Mouse (Mus musculus) kidney, adult 11 months (tissue): ENCODE measurements at regions not wholly inside any gene's neighbourhood (a gene's known extent, or its start where the extent isn't known, plus 50 kb on each side); places are given as distances from the start of the nearest gene placed in this dataset.

Experiments
- DNase-seq: peaks from one replicate; pipeline ENCODE4 v3.0.0; 2022

DNA sequence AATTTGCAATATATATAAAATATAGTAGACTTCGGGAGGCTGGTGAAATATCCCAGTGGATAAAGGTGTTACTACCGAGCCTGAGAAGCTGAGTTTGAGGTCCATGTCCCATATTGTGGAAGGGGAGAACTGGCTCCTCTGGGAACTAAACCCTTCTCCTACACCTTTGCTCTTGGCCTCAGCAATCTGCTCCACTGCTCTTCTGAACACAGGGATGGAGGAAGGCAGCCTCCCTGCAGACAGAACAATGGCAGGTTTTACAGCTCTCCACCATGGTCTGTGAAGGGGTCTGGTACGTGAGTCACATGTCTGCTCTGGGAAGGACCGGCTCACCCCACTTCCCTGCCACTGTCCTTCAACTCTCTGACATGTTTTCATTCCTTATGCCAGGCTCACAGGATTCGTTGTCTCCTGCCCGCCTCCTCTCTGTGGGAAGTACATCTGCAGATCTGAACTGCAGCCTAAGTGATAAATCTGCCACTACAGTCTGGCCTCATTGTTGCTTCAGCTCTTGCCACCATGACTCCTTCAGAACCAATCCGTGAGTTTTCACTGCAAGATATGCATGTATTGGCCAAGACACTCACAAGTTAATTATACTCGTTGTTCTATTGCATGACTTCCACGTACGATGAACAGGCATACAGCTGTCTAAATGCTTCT lies 220.0 kb upstream of the Gm9767 start:
- DNase-seq = no peak

DNA sequence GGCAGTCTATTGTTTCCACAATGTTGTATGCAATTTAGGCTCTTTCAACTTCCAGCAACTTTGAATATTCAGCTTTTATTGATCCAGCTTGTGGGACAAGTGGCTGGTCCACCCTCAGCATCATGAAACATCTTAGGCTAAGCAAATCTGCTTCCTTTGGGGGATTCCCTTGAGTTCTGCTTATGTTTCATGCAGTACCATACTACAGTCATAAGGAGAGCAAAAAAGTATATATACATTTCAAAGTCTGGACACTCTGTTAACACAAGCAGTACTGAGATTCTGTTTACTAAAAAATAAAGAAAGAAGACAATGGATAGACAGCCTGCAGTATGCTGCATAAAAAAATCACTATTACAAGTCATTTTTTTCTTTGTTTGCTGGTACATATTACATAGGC lies 233.7 kb upstream of the Gm9767 start:
- DNase-seq = no peak

DNA sequence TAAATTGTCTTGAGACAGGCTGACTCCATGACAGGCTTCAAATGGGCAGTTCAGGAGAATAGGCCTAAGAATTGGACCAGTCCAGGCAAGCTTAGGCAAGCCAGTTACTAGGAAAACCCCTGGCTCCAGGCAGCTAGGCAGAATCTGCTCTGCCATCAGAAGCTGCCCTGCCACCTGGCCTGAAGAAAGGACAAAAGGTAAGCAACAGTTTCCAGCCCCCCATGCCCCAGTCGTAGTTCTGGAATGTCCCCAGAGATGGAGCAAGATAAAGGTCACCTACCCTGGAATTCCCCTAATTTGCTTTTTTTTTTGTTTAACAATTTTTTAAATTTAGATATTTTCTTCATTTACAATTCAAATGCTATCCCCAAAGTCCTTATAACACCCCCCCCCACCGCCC lies 248.8 kb upstream of the Gm9767 start:
- no peak for DNase-seq

- DNase-seq = no peak
These were observed 268.2 kb upstream of the Smlr1 start for GRCm38 (mm10) chr10:25804223-25804622.

DNA sequence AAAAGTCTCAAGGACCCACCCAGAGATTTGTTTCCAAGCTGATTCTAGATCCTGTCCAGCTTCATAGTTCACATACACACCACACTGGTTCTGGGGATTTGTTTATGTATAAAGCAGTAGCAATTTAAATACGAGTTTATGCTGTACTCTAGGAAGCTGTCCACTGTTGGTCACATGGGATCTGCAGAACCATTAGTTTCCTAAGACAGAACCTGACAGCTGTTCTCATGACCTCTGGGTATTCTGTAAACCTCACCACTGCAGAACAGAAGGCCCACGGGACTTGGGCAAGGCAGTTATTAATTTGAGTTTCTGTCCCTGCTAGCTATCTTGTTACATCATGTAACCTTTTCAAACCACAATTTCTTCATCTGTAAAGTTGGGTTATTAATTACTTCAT lies 265.4 kb upstream of the Smlr1 start:
- DNase-seq = no peak

DNA sequence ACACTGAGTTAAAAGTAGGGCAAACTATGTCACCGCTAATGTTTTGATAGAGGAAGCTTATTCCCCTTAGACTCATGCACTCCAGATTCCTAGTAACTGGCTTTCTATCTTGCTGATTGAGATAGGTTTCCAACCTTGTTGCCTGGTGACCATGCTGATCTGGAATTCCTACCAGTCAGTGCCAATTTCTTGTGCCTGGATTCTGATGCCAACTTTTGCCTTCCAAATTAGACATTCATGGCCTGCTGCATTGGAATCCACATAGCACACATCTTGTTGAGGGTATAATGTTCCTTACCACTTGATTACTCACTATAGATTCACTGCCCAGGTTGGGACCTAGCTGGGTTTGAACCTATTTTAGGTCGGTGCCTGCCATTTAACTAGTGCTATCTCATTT lies 262.8 kb upstream of the Smlr1 start:
- no peak for DNase-seq

DNA sequence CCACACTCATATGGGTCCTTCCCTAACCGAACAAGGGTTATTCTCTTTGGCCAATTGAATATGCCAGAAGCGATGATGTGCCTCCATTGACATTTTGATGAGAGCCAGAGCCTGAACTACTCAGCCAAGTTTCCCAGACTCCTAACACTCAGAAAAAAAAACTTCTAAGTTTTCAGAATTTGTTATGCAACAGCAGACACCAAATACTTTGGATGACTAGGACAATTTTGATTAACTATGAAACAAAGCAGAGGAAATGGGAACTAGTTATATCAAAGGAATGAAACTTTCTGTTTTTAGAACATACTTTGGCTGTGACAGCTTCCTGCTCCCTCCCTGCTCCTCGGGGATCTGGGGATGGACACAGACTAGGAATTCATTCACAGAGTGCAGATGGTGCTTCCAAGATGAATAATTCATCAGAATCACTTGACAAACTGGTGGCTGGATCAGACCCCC lies 254.3 kb upstream of the Smlr1 start:
- no peak for DNase-seq

GRCm38 (mm10) chr10:25788660-25789059 lies 252.6 kb upstream of the Smlr1 start:
- DNase-seq = no peak

DNA sequence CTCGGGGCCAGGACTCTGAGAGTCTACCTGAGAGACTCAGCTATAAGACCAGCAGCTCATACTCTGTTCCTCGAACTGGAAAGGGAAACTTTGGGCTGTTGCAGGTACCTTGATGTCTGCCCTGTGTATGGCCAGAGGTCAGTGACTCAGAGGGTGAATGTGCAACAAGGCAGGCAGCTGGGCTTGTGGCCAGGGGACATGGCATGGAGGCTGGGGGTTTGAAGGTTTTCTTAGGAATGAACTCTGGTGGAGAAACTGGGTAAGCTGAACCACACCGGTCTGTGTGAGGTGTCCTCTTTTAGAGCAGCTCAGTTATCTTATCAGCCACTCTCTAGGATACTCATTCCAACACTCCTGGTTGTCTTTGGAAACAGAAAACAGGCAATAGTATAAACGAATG lies 251.9 kb upstream of the Smlr1 start:
- DNase-seq = no peak

GRCm38 (mm10) chr10:25783861-25784260 lies 247.8 kb upstream of the Smlr1 start:
- no peak for DNase-seq

- no peak for DNase-seq
These were observed 243.4 kb upstream of the Smlr1 start for GRCm38 (mm10) chr10:25779476-25779875.

DNA sequence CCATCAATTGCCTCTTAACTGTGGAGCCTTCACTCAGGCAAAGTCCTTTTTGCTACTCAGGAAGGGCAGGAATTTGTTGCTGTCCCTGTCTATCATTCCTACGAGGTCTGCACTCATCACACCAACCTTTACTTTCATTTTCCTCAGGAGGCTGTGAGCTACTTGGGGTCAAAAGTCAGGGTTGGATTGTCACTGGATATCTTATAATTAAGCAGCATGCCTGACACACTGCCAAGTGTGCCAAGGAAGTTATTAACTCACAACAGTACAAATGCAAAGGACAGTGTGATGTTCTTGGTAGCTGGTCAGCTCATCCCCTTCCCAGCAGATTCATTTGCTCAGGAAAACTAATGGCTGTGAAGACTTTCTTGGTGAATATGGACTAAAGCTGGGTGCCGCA lies 241.7 kb upstream of the Smlr1 start:
- peak; percentile 63 for DNase-seq

DNA sequence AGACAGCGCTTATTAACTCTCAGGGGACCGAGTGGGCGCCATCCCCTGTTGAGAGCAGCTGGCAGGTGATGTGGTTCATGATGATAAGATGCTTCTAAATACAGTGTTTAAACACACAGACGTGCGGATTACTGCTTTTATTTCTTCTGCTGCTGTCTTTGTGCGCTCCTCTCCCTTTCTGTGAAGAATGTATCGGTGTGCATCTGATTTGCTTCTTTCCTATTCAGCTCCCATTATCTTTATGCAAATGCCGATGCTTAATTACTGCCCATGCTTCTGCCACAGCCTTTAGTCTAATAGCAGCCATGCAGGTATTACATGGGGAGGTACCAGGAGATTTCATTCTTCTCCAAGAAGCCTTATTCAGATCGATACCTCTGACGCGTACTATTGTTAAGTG lies 240.6 kb upstream of the Smlr1 start:
- DNase-seq = no peak

- DNase-seq = no peak
These were observed 234.0 kb upstream of the Smlr1 start for GRCm38 (mm10) chr10:25770051-25770450.

GRCm38 (mm10) chr10:25768456-25768855 lies 232.4 kb upstream of the Smlr1 start:
- no peak for DNase-seq

- no peak for DNase-seq
These were observed 218.2 kb upstream of the Smlr1 start for GRCm38 (mm10) chr10:25754300-25754699.

GRCm38 (mm10) chr10:25742678-25743077 lies 206.6 kb upstream of the Smlr1 start:
- DNase-seq = no peak

DNA sequence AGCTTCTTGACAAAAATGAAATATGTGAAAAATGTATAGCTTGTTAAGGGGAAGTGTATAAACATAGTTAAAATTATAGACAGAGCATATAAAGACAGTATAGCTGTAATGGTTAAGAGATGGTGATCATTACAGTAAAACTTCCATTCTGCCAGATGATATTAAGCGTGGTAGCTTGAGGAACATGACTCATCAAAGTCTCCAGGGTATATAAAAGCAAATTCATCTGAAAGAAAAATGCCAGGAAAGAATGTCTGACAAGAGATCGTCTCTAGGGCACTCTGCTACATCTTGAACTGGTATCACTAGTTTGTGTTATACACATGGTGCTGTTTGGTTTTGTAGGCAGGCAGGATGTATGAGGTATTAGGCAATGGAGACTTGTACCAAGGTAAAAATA lies 204.9 kb upstream of the Smlr1 start:
- DNase-seq = no peak

DNA sequence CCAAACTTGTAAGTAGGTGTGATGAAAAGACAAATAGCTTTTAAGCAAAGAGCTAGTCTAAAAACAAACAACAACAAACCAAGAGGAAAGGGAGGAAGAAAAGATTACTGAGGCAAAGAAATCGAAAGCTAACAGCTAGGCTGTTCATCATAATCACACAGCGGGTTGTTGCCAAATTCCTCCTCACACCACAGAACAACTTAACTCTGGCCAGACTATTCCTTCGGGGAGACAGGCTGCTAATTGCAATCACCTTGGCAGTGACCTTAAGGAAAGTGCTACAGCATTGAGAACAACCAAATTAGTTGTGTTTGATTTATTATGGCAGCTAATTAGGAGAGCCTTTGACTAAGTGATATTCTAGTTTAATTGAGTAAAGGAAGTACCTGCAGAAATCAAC lies 194.4 kb upstream of the Smlr1 start:
- no peak for DNase-seq

DNA sequence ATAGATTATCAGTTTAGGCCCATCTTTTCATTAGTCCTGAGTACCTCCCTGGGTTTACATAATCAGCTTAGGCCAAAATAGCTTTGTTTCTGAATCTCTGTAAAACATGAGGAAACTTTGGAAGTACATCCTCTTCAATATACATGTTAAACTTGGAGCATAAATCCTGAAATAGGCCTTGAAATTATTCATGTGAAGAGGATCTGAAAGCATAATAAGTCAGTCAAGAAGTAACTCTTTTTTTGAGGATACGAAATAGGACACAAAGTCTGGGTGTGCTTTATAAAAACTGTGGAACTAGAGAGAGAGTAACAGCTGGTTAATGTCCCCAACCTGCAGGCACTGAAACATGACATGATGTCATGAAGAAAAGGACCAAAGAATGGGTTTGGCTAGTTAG lies 187.9 kb upstream of the Smlr1 start:
- DNase-seq = no peak

DNA sequence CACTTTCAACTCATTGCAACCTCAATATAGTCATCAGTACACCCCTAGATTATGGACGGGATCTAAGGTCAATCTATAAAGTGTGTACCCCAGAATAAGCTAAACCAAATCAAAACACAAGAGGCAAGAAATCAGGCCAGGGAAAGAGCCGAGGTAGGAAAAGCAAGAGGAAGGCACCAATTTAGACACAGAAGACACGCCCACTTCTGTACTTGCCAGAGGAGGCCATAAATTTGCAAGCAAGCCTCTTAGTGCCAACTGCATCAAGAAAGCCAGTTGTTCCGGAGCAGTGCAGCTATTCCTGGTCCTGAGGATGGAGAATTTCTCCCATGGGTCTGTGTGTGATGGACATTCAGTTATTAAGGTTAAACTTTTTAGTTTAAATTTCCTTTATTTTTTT lies 179.7 kb upstream of the Smlr1 start:
- no peak for DNase-seq

DNA sequence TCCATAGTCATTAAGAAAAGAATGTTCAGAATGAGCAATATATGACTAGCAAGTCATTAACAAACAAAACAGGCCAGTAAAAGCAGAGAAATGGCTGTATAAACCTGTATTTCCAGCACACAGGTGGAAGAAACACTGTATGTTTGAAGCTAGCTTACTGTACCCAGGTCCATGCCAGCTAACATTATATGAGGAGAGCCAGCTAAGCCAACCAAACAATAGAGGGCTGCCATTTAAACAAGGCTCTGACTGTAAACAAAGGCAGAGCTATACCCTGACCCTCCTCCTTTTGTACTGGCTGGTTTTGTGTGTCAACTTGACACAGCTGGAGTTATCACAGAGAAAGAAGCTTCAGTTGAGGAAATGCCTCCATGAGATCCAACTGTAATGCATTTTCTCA lies 178.6 kb upstream of the Smlr1 start:
- DNase-seq = no peak

GRCm38 (mm10) chr10:25714041-25714440 lies 178.0 kb upstream of the Smlr1 start:
- DNase-seq = no peak

DNA sequence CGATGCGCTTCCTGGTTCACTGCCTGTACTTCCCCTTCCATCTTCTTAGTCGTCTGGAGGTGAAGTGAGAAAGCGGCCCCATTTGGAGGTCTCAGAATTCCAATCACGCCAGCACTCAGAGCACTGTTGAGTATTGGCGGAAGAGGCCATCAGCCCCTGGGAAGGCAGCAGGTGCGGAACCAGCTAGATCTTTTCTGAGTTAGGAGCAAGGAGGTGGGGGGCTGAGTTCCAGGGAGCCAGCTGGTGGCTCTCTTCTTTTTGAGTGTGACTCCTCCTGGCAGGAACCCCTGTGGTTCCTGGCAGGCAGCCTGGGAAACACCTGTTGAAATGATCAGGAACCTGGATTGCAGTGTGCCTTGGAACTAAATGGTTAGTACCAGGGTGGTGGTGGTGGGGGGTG lies 171.9 kb upstream of the Smlr1 start:
- DNase-seq = no peak

- no peak for DNase-seq
These were observed 166.1 kb upstream of the Smlr1 start for GRCm38 (mm10) chr10:25702146-25702545.

- DNase-seq = no peak
These were observed 159.7 kb upstream of the Smlr1 start for GRCm38 (mm10) chr10:25695798-25696197.
